Mouse (Mus musculus) embryonic facial prominence, embryonic 15.5 days (tissue): Measurements from ENCODE around the gene Cd209b. TPM values are rescaled to one million over a fixed set of nuclear protein-coding genes. Genes with fewer than 3 reads are reported as not detected.

Experiments
- ATAC-seq: fragments of 200-750 bp; cut with Nextera tagmentation; 2 replicates; pipeline ENCODE4 v1.8.0; 2017; ENCODE audit warnings: low read depth, moderate TSS enrichment; ENCODE audit not compliant: insufficient number of reproducible peaks, low FRiP score, low TSS enrichment
- H3K27ac ChIP-seq: fragments of 300-500 bp; sonication (generic); replicated peaks from 2 replicates; pipeline ENCODE4 v1.5.1; 2015; ENCODE audit warnings: mild to moderate bottlenecking, inconsistent platforms
- H3K27me3 ChIP-seq: fragments of 300-500 bp; sonication (generic); 2 replicates; pipeline ENCODE4 v1.6.1; 2015; ENCODE audit warnings: inconsistent platforms
- H3K36me3 ChIP-seq: fragments of 300-500 bp; sonication (generic); 2 replicates; pipeline ENCODE4 v1.6.1; 2015; ENCODE audit warnings: mild to moderate bottlenecking, inconsistent platforms
- H3K4me1 ChIP-seq: fragments of 300-500 bp; sonication (generic); 2 replicates; pipeline ENCODE4 v1.6.1; 2015; ENCODE audit warnings: inconsistent platforms
- H3K4me2 ChIP-seq: fragments of 300-500 bp; sonication (generic); replicated peaks from 2 replicates; pipeline ENCODE4 v1.6.1; 2015; ENCODE audit warnings: mild to moderate bottlenecking, inconsistent platforms
- H3K4me3 ChIP-seq: fragments of 300-500 bp; sonication (generic); replicated peaks from 2 replicates; pipeline ENCODE4 v1.5.1; 2015; ENCODE audit warnings: mild to moderate bottlenecking, inconsistent platforms
- H3K9ac ChIP-seq: fragments of 300-500 bp; sonication (generic); 2 replicates; pipeline ENCODE4 v1.6.1; 2015; ENCODE audit warnings: inconsistent platforms
- H3K9me3 ChIP-seq: fragments of 300-500 bp; sonication (generic); replicated peaks from 2 replicates; pipeline ENCODE4 v1.6.1; 2016; ENCODE audit warnings: inconsistent platforms
- WGBS: fragments of 180-500 bp; shearing (Covaris S2); methylation state at CpG from one replicate; pipeline ENCODE4 v1.1.7; 2015; 5-methylcytosine and 5-hydroxymethylcytosine counted together
- polyA plus RNA-seq: library from polyadenylated mRNA; unstranded; fragments of >200 nt; fragmentation: Nextera tagmentation; extraction: Ambion mirVana; gene quantifications from 2 replicates; pipeline ENCODE4 v1.2.1, GENCODE M21; 2015

The Cd209b gene
- polyA plus RNA-seq, result not detected in 2 replicates

DNA sequence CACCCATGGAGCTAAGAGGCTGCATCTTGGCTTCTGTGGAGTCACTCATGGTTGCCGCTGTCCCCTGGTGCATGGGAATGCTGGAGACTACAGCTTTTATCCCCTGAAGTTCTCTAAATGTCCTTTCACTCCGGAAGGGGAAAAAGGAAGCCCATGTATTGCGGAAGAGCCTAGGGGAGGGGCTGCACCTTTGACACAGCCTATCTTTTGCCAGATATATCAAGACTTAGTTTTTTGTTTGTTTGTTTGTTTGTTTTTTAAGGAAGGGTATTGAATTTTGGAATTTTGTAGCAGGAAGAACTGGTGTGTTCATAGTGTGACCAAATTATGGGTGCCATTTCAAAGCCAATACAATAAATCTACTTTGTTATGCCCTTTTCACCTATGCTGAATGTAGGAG, at the start of gene Cd209b:
Gene Cd209b, minus strand, starts transcription at position 101 of the 400 bp plus-strand sequence.
- H3K4me2 ChIP-seq, result no peak within 1 kb of the TSS
- no peaks in the 10 kb centered on the region for H3K9me3 ChIP-seq
- no peaks in the 10 kb centered on the region for H3K36me3 ChIP-seq
- H3K27ac ChIP-seq, result no peak within 1 kb of the TSS
- WGBS, result 78% methylated on average over 3 of the region's 3 CpGs
- no peak within 1 kb of the TSS for H3K9ac ChIP-seq
- no peaks in the 10 kb centered on the region for H3K4me1 ChIP-seq
- ATAC-seq, result no peak
- no peaks in the 10 kb centered on the region for H3K27me3 ChIP-seq
- no peak within 1 kb of the TSS for H3K4me3 ChIP-seq

DNA sequence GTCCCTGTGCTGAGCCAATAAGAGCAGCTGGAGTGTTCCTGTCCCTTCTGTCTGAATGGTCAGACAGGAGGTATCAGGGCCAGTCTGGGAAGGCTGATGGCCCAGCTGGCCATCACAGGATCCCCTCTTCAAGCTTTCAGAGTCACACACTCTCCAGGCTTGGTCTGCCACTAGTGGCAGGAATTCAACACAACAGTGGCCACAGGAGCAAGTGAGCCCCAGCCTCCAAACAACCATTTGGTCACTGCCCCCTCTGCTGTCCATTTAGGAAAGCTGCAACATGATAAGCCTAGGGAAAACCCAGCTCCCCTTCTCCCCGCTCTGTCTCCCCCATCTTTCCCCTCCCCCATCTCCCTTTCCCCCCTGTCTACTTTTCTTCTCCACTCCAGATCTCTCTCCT, 29.4 kb upstream of the Cd209b start:
- Histone ChIP-seq H3K9ac (no peak overlapping the region), H3K4me3 (no peak overlapping the region), H3K4me1 (no peaks in the 10 kb centered on the region), H3K9me3 (no peaks in the 10 kb centered on the region; the same call in 1 of the 2 replicates), H3K27ac (no peak overlapping the region), H3K36me3 (no peaks in the 10 kb centered on the region), H3K4me2 (no peak overlapping the region), H3K27me3 (no peaks in the 10 kb centered on the region)
- 71% methylated on average over 1 of the region's 1 CpGs for WGBS
- ATAC-seq, result no peak

DNA sequence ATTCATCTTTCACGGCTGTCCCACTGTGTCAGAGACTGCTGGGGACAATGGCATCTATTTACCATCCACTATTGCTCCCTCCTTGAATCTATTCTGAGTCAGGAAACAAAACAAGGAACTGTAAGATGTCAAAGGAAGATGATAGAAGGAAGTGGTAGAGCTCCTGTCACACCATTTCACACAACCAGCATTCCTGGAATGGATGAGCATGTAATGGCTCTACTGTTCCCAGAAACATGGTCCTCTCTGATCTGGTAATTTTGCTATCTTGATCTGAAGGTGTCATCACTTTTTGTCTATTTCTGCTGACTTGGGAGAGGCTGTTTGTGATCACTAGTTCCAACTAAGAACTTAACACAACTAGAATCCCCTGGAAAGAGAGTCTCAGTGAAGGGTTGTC, 28.0 kb upstream of the Cd209b start, which contains the start of gene Cd209c:
Gene Cd209c, minus strand, starts transcription at position 101 of the 400 bp plus-strand sequence.
- H3K27ac ChIP-seq, result no peak within 1 kb of the TSS
- no peaks in the 10 kb centered on the region for H3K27me3 ChIP-seq
- H3K9me3 ChIP-seq, result no peaks in the 10 kb centered on the region; the same call in 1 of the 2 replicates
- H3K4me1 ChIP-seq, result no peaks in the 10 kb centered on the region
- H3K9ac ChIP-seq, result no peak within 1 kb of the TSS
- no peaks in the 10 kb centered on the region for H3K36me3 ChIP-seq
- H3K4me2 ChIP-seq, result no peak within 1 kb of the TSS
- WGBS, result 79% methylated on average over 1 of the region's 1 CpGs
- no peak for ATAC-seq
- H3K4me3 ChIP-seq, result no peak within 1 kb of the TSS

DNA sequence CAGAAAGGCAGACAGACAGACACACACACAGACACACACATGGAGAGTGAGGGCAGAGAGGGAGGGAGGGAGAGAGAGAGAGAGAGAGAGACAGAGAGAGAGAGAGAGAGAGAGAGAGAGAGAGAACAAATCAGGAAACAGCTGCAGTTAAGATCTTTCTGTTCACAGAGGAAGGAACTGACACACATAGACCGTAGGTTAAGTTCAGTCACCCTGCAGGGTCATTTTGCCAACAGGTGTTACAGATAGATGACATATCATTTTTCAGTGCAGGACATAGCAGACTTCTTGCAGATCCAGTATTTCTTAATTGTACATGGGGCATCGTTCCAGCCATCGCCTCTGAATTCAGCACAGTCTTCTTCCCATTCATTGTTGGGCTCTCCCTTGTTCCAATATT, 13.4 kb upstream of the Cd209b start:
- H3K4me2 ChIP-seq, result no peak overlapping the region
- H3K27ac ChIP-seq, result no peak overlapping the region
- no peaks in the 10 kb centered on the region for H3K9me3 ChIP-seq
- H3K9ac ChIP-seq, result no peak overlapping the region
- H3K4me3 ChIP-seq, result no peak overlapping the region
- WGBS, result 96% methylated on average over 3 of the region's 3 CpGs
- no peaks in the 10 kb centered on the region for H3K27me3 ChIP-seq
- ATAC-seq, result no peak
- H3K4me1 ChIP-seq, result no peaks in the 10 kb centered on the region
- no peaks in the 10 kb centered on the region for H3K36me3 ChIP-seq

DNA sequence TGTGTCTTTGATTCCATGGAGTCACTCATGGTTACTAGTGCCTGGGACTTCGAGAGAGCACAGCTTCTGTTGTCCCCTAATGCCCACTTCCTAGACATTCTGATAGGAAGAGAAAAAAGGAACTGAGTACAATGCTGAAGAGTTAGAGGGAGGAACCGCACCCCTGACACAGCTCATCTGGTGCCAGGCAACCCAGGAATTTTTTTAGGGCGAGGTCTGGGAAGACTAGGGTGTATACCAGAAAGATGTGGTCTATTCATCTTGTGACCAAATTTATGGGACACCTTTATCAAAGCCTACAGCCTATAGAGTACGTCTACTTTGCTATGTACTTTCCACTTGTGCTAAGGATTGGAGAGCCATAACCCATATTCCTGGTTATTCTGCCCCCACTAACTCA, 48.2 kb downstream of the Cd209b start, which contains the start of gene Cd209d:
Gene Cd209d, minus strand, starts transcription at position 101 of the 400 bp plus-strand sequence.
- H3K36me3 ChIP-seq, result no peaks in the 10 kb centered on the region
- 72% methylated on average over 4 of the region's 4 CpGs for WGBS
- H3K9me3 ChIP-seq, result no peaks in the 10 kb centered on the region
- ATAC-seq, result no peak
- H3K9ac ChIP-seq, result no peak within 1 kb of the TSS
- no peak within 1 kb of the TSS for H3K27ac ChIP-seq
- no peaks in the 10 kb centered on the region for H3K4me1 ChIP-seq
- no peak within 1 kb of the TSS for H3K4me3 ChIP-seq
- no peak within 1 kb of the TSS for H3K4me2 ChIP-seq
- H3K27me3 ChIP-seq, result no peaks in the 10 kb centered on the region

DNA sequence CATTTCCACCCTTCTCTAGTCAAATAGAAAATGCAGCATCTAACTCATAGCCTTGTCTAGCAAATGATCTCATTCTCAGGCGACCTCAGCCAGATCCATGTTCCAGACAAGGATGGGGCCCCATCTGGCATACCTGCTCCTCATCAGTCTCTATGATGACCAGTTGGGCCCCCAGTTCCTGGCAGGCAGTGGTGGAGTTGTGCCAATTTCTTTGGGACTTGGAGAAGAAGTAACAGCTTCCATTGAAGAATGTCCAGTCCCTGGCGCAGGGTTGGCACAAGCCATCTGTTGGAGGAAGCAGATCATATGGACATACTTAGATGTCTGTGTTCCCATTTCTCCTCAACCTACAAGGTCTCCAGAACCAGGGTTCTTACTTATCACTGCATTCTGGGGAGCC, 50.5 kb downstream of the Cd209b start:
- Histone ChIP-seq H3K27ac (no peak overlapping the region), H3K9me3 (no peaks in the 10 kb centered on the region), H3K36me3 (no peaks in the 10 kb centered on the region), H3K4me3 (no peak overlapping the region), H3K4me2 (no peak overlapping the region), H3K27me3 (no peaks in the 10 kb centered on the region), H3K4me1 (no peaks in the 10 kb centered on the region), H3K9ac (no peak overlapping the region)
- 71% methylated on average over 2 of the region's 2 CpGs for WGBS
- ATAC-seq, result no peak

Other genes with a start within 250 kb of the Cd209b start
- gene Fcer2a, start 232.7 kb downstream of the Cd209b start, polyA plus RNA-seq, result 0.16 and 0.26 TPM in 2 replicates
- gene Clec4g, start 206.2 kb downstream of the Cd209b start, polyA plus RNA-seq, result not detected in 2 replicates
- gene Cd209a, start 177.9 kb downstream of the Cd209b start, polyA plus RNA-seq, result 0.22 and 0.61 TPM in 2 replicates
- not detected in 2 replicates for gene Cd209e, start 72.5 kb downstream of the Cd209b start, polyA plus RNA-seq
- gene Cd209d, start 48.3 kb downstream of the Cd209b start, polyA plus RNA-seq, result not detected in 2 replicates
- 0.59 and 0.68 TPM in 2 replicates for gene Cd209c, start 27.9 kb upstream of the Cd209b start, polyA plus RNA-seq
- not detected in 2 replicates for gene Cd209f, start 179.0 kb upstream of the Cd209b start, polyA plus RNA-seq
- not detected in 2 replicates for gene Cd209g, start 207.3 kb upstream of the Cd209b start, polyA plus RNA-seq
- 26.9 and 31.7 TPM in 2 replicates for gene Evi5l, start 239.7 kb upstream of the Cd209b start, polyA plus RNA-seq